15 mouse cellular contexts compared by ENCODE assay signal in genomic region chr13:98429851-98430250, GRCm38 (mm10).
A peak's percentile ranks its signal among the peaks of the same experiment; 100 is the strongest.
DNase-seq lines count a peak whose midpoint lies in the region; ATAC-seq and TF ChIP-seq lines count a peak whose summit lies in the region.
"Had no signal": no experiment of that assay in that cellular context is flagged by ENCODE, and none has a peak within 500 bp of the region (broad histone marks: within the 10 kb centered on the region; RNA-seq: fewer than 3 reads in every experiment).

No protein-coding gene starts in this region.

- no peaks in the 10 kb centered on the region for H3K9me3 ChIP-seq in heart, embryonic 10.5 days
- H3K9me3 ChIP-seq in ES-E14 (ENCODE audit: control insufficient read depth, insufficient read depth, low read depth, low read length), result no peaks in the 10 kb centered on the region
- no peaks in the 10 kb centered on the region for H3K9me3 ChIP-seq in hindbrain, embryonic 11.5 days (ENCODE audit: control insufficient read depth, low read length)
- no peaks in the 10 kb centered on the region for H3K9me3 ChIP-seq in midbrain, embryonic 15.5 days
- H3K9me3 ChIP-seq: lung, embryonic 15.5 days had no signal

- 39% methylated on average over 21 of the region's 21 CpGs for WGBS in heart, embryonic 10.5 days
- WGBS in hindbrain, embryonic 11.5 days, result 24% methylated on average over 21 of the region's 21 CpGs
- 32% methylated on average over 21 of the region's 21 CpGs for WGBS in midbrain, embryonic 15.5 days

- peaks cover 44% of the 10 kb centered on the region for H3K27me3 ChIP-seq in heart, embryonic 10.5 days (ENCODE audit: insufficient read depth, poor library complexity, severe bottlenecking)
- peaks cover 9% of the 10 kb centered on the region for H3K27me3 ChIP-seq in hindbrain, embryonic 11.5 days (ENCODE audit: control insufficient read depth, insufficient read depth, low read length)
- H3K27me3 ChIP-seq in midbrain, embryonic 15.5 days (replicated peaks), result peaks cover 24% of the 10 kb centered on the region

- H3K36me3 ChIP-seq in heart, embryonic 10.5 days, result no peaks in the 10 kb centered on the region
- H3K36me3 ChIP-seq in ES-E14 (ENCODE audit: control insufficient read depth, insufficient read depth, low read length, poor library complexity, severe bottlenecking), result no peaks in the 10 kb centered on the region
- no peaks in the 10 kb centered on the region for H3K36me3 ChIP-seq in hindbrain, embryonic 11.5 days (ENCODE audit: control insufficient read depth, insufficient read depth, low read length)
- no peaks in the 10 kb centered on the region for H3K36me3 ChIP-seq in midbrain, embryonic 15.5 days (replicated peaks)
- H3K36me3 ChIP-seq: lung, embryonic 15.5 days had no signal

- peak overlapping the region; percentile 46; the same call in 1 of the 2 replicates for H3K9ac ChIP-seq in ES-E14 (ENCODE audit: insufficient read depth, low read depth, low read length, poor library complexity, severe bottlenecking)
- H3K9ac ChIP-seq in hindbrain, embryonic 11.5 days (ENCODE audit: low read depth, low read length), result no peak overlapping the region
- H3K9ac ChIP-seq in midbrain, embryonic 15.5 days, result no peak overlapping the region
- H3K9ac ChIP-seq: lung, embryonic 15.5 days had no signal

- H3K4me2 ChIP-seq in hindbrain, embryonic 11.5 days (replicated peaks; ENCODE audit: low read depth, low read length), result peak overlapping the region; percentile 15; the same call in 1 of the 2 replicates
- peak overlapping the region; percentile 22 for H3K4me2 ChIP-seq in midbrain, embryonic 15.5 days
- H3K4me2 ChIP-seq: lung, embryonic 15.5 days had no signal

- peak overlapping the region; percentile 32 for H3K4me3 ChIP-seq in heart, embryonic 10.5 days
- H3K4me3 ChIP-seq in ES-E14 (ENCODE audit: insufficient read depth in 1 of 2, low read depth in 1 of 2, low read length in 2 of 2, poor library complexity in 1 of 2, severe bottlenecking in 1 of 2), result peak overlapping the region; percentile 41 to 48; a peak in 3 of 4 replicates
- H3K4me3 ChIP-seq in hindbrain, embryonic 11.5 days (ENCODE audit: low read depth, low read length), result no peak overlapping the region
- no peak overlapping the region for H3K4me3 ChIP-seq in midbrain, embryonic 15.5 days
- H3K4me3 ChIP-seq: lung, embryonic 15.5 days had no signal

- no peak overlapping the region for H3K27ac ChIP-seq in heart, embryonic 10.5 days
- no peak overlapping the region for H3K27ac ChIP-seq in ES-E14 (ENCODE audit: insufficient read depth, low read depth, low read length, poor library complexity, severe bottlenecking)
- no peak overlapping the region for H3K27ac ChIP-seq in hindbrain, embryonic 11.5 days (ENCODE audit: low read depth, low read length)
- H3K27ac ChIP-seq in midbrain, embryonic 15.5 days, result no peak overlapping the region
- H3K27ac ChIP-seq: lung, embryonic 15.5 days had no signal

- ATAC-seq in hindbrain, embryonic 11.5 days (ENCODE audit: low FRiP score), result no peak
- no peak for ATAC-seq in midbrain, embryonic 15.5 days (replicated peaks)

- no peak for DNase-seq in heart, embryonic 10.5 days (ENCODE audit: low spot score)
- DNase-seq in heart, adult 9 months (ENCODE audit: low spot score in 2 of 2), result no peak
- DNase-seq in ES-E14 (ENCODE audit: low read depth, low spot score) (no peak), adipocyte (ENCODE audit: low spot score) (no peak)
- peak; percentile 25 for DNase-seq in hindbrain, embryonic 11.5 days (ENCODE audit: low spot score)
- no peak for DNase-seq in thymus, postnatal 10 days (ENCODE audit: low spot score in 2 of 2)
- no peak for DNase-seq in layer of hippocampus, postnatal 10 days (ENCODE audit: low spot score in 2 of 2)
- DNase-seq: cerebellum, postnatal 25 days; gastrocnemius, postnatal 14 days; heart, postnatal 10 days; kidney, adult 9 months; layer of hippocampus, adult 9-11 months; thymus, postnatal 36 days had no signal

- H3K4me1 ChIP-seq in heart, embryonic 10.5 days, result peaks cover 11% of the 10 kb centered on the region
- no peaks in the 10 kb centered on the region; a peak in 2 of 4 replicates for H3K4me1 ChIP-seq in ES-E14 (ENCODE audit: control insufficient read depth in 2 of 2, insufficient read depth in 2 of 2, low read length in 2 of 2, poor library complexity in 1 of 2)
- H3K4me1 ChIP-seq in hindbrain, embryonic 11.5 days (replicated peaks; ENCODE audit: control insufficient read depth, insufficient read depth, low read length), result no peaks in the 10 kb centered on the region
- peaks cover 5% of the 10 kb centered on the region; the same call in 1 of the 2 replicates for H3K4me1 ChIP-seq in midbrain, embryonic 15.5 days
- H3K4me1 ChIP-seq: lung, embryonic 15.5 days had no signal

- in situ Hi-C loops in ES-E14 (cut with MboI; ENCODE audit: low sequenced_read_pairs in 2 of 2, unreplicated experiment in 2 of 2), result no loop called here

TF ChIP-seq in ES-E14, 5 proteins besides CTCF, POLR2A, EP300 and RAD21:
- TF ChIP-seq MAFK (IDR thresholded peaks at IDR 0.05; ENCODE audit: insufficient read depth, low read depth, low read length) (no peak), HCFC1 (IDR thresholded peaks at IDR 0.05; ENCODE audit: borderline replicate concordance, insufficient read depth, low read length) (no peak), CHD2 (IDR thresholded peaks at IDR 0.05; ENCODE audit: low read depth, low read length) (no peak), ZNF384 (IDR thresholded peaks at IDR 0.05; ENCODE audit: low read depth, low read length) (no peak), ZC3H11A (IDR thresholded peaks at IDR 0.05; ENCODE audit: borderline replicate concordance, low read depth, low read length) (no peak)

Comparison
In these comparisons a context has a peak if more than half of its experiments do, and no peak if none do; other contexts are left out.
1. H3K4me3 ChIP-seq: peak in heart, embryonic 10.5 days (single experiment) and ES-E14 (2 of 2); none in hindbrain, embryonic 11.5 days (single experiment) and midbrain, embryonic 15.5 days (single experiment).